Mouse (Mus musculus) adrenal gland (tissue): ENCODE data around the gene Gm20219.

Experiments
- intact Hi-C: fragments of 180-260 bp; cut with DNase I; formaldehyde crosslinking; loops from one replicate; pipeline ENCODE4 v1.15.1; 2025
- long read RNA-seq, 2 experiments: library from polyadenylated mRNA; unstranded; transcript quantifications; one replicate each; pipeline ENCODE4 v2.0.0; 2020; ENCODE audit warnings: borderline replicate concordance in 1 of 2; ENCODE audit not compliant: insufficient replicate concordance in 1 of 2

The Gm20219 gene
- long read RNA-seq, experiment 1 = 0 reads
- long read RNA-seq, experiment 2 = 0 reads

DNA sequence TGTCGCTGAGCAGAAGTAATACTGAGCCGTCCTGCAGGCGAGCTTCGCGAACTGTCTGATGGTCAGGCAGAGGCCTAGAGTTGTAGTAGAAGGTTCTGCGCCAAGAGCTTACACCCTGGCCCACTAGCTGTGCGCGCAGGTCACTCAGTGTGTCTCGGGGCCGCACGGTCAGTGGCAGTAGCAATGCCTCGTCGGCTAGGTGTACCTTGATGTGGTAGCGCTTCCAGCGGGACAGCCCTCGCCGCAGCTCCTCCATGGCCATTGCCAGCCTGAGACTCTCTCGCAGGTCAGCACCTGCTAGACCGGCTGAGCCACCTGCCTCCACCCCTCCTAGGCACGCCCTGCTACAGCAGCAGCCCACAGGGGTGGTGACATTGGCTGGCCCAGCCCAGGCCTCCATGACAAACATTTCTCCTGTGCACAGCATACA, at the start of gene Gm20219:
Gene Gm20219, minus strand, starts transcription at position 266 of the 430 bp plus-strand sequence.
- intact Hi-C loops = loop anchor here (5.0 to 10.0 kb wide), 2 partner anchors 52 to 129 kb away; no protein-coding TSS in a partner anchor

DNA sequence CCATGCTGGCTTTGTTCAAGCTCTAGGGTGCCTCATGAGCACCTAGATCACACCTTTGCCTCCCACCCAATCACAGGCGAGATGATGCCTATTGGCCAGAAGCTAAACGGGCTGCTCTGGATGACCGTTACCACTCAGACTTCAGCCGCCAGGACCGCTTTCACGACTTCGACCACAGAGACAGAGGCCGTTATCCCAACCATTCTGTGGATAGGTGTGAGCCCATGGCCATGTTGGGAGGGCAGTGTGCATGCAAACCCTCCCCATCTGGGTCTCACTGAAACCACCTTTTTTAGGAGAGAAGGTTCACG, 49.8 kb upstream of the Gm20219 start:
- intact Hi-C loops = no loop called here

DNA sequence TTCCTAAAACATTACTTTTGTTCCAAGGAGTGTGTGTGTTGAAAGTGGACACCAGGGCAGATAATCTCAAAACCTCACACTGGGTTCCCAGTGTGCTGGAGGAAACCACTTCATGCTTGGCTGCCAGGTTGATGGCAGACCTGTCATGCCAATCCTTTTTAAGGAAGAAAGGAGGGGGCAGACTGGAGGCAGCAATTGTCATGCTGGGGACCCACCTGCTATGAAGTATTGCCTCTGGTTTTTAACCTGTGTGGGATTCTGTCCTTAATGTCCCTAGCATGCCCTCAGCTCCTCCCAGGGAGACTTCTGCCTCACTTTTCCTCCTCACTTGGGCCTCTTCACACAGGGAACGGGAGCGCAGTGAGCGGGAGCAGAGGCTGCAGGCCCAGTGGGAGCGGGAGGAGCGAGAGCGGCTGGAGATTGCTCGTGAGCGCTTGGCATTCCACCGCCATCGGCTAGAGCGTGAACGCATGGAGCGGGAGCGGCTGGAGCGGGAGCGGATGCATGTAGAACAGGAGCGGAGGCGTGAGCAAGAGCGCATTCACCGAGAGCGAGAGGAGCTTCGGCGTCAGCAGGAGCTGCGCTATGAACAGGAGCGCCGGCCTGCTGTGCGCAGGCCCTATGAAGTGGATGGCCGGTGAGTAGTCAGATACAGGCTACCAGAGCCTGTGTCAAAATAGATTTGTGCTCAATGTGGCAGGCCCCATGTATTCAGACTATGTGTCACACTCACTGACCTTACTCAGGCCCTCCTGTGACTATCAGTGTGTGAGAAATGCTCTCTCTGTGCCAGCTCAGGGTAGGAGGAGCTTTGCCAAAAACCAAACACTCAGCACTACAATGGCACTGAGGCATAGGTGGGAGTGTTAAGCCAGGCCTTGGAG, 49.2 kb upstream of the Gm20219 start:
- intact Hi-C loops = no loop called here

DNA sequence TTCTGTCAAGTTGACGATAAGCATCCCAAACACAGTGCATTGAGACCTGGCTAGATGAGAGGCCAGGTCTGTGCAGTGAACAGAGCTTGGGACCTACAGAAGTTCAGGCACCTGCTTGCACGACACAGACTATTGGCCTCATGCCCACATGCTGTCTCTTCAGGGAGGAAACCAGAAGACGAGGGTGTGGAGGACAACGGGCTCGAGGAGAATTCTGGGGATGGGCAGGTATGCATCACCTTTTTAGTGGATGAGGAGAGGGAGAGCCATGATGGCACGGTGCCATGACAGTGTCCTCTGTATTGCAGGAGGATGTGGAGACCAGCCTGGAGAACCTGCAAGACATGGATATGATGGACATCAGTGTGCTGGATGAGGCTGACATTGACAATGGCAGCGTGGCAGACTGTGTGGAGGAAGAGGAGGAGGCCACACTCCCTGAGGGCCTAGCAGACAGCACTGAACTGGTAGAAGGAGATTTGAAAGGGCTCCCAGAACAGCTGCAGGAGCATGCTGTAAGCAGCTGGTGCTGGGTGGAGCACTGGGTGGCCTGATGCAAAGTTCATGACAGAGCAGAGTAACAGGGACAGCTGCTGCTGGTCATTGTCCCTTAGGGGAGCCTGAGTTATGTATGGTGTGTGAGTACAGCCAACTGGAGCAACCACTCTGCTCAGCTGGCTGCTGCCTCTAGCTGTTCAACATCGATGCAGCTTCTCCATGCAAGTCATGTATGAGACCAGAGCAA, 39.5 kb upstream of the Gm20219 start:
- intact Hi-C loops = no loop called here

DNA sequence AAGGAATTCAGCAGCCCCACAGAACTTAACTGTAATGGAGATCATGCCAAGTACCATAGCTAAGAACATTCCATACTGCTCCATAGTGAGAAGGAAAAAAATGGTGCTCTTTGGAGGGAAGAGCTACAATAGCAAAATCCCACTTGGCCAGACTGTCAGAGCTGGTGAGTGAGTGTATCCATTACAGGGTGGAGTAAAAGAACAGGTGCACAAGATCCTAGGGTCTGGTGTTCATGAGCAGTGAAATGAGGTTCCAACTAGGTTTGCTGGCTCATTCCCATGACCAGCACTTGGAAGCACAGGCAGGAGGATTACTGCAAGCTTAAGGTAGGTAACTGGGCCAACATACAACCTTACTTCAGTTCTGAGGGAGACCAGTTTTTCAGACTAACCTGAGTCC, 38.4 kb upstream of the Gm20219 start:
- intact Hi-C loops = no loop called here

DNA sequence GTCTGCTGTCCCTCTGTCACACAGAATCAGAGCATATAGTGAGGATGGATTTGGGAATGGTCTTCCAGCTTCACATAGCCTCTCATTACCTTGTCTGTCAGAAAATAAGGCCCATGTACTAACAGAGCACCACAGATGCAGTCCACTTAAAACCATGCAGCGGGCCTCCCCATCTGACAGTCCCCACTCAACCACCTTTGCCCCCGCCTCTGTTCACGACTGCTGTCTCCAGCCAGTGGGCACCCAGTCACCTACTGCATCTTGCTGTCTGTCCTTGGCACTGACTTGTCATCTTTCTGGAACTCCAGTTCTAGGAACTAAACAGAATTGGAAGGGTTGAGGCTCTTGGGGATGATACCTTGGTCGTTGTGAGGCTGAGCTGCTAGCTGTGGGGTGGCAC, 34.7 kb upstream of the Gm20219 start:
- intact Hi-C loops = no loop called here

DNA sequence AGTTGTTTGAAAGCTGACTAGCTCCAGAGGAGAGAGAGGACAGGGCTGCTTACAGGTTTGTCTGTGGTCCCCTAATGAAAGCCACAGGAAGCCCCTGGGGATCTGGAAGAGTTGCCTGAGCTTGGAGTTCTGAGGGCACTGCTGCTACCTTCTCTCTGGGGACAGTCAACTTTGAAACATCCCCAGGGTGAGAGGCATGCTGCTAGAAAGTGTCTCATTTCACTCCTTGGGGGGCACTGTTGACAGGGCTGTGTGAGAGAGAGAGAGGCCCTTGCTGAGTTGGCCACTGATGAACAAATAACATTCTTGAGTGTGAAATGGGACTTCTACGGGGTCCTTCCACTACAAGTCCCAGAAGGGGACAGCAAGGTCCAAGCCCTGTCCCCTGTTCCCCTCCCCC, 33.6 kb upstream of the Gm20219 start:
- intact Hi-C loops = no loop called here

DNA sequence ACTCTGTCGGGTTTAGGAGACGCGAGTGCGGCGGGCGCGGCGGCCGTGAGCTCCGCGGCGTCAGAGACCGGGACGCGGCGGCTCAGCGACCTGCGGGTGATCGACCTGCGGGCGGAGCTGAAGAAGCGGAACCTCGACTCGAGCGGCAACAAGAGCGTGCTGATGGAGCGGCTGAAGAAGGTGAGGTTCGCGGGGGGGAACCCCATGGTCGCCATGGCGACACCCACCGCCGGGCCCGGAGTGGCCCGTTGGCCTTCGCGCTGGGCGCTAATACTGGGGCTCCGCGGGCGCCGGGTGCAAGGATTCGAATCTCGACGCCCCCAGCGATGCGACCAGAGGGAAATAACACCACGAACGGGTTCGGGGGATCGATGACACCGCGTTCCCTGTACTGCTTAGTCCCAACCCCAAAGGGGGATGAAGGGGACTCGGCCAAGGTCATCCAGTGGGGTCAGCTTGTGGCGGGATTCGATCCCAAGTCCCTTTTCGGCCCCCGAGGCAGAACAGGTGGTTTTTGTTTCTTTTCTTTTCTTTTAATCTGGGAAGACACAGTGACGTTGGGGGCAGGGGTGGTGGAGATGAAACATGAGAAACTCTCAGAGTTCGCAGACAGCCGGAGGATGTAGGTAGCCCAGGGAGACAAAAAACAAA, 31.1 kb upstream of the Gm20219 start:
- intact Hi-C loops = no loop called here

DNA sequence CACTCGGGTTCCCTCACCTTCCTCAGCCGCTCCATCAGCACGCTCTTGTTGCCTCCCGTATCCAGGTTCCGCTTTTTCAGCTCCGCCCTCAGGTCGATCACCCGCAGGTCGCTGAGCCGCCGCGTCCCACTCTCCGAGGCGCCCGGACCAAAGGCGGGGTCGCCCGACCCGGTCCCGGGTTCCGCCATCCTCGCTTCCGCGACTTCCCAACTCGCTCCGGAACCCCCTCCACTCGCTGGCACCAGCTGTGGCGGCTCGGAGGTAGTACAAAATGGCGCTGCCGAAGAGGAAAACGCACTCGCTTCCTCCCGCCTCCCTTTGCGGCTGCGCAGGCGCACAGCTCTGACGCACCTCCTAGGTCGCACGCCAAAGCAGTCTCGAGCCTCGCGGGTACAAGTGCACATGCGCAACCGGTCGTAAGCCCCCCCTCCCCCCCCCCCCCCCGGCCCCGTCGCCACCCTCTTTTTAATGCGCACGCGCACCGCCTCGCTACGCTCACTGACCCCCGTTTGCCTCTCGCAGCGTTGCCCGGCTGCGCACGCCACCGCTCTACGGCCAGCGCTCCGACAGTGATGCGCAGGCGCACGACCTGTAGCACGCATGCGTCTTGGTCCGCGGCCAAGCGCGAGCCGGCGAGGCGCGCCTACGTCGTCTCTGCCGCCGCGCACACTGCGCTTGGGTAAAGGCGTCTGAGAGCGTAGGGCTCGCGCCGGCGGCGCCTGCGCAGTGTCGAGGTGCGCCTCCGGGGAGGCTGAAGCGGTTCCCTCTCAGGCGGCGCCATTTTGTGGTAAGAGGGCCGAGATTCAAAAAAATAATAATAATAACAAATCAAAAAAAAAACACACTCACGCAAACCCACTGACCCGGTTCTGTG, 30.3 kb upstream of the Gm20219 start, which contains the start of the genes Safb2 and Safb:
Gene Safb2, minus strand, starts transcription at position 329 of the 874 bp plus-strand sequence.
Gene Safb, plus strand, starts transcription at position 569 of the 874 bp plus-strand sequence.
- intact Hi-C loops = no loop called here

DNA sequence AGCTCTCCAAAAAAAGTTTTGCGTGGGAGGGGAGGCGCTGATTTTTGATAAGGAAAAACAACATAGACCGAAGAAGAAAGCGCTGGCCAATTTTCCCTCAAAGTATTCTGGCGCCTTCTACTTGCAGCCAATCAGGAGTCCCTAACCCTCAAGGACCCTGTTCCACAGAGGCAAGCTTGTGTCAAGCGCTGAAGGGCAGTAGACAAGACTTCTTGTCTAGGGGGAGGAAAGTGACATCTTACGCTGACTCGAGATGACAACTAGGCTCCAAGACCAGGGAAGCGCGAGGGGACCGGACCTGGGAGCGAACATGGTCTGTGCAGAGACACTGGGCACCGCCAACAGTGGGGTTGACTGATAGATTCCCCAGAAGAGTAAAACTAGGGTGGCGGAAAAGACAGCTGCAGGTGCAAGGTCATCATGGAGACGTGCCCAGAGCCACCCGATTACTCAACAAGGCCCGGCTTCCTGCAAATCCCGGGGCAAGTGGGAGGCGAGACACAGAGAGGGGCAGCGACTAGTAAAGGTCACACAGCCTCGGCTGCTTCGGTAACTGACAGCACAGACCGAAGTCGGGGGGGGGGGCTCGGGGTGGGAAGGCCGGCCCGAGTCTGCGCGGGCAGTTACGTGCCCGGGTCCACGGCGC, 29.5 kb upstream of the Gm20219 start:
- intact Hi-C loops = no loop called here

DNA sequence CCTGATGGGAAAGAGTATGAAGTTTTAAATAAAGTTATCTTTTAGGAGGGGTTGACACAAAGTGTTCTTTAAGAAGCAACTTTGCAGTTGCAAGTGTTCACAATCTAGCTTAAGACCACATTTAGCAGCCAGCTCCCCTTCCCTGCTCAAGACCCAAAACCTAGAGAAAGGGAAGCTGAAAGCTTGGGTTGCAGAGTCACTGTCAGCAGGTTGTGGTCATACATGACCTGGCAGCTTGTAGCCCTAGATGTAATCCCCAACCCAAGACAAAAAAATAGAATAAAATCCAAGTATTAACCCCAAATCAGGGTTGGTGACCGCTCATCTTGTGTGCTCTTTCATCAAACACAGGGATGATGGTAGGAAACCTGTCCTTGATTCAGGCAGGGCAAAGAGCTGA, 28.9 kb upstream of the Gm20219 start:
- intact Hi-C loops = no loop called here

DNA sequence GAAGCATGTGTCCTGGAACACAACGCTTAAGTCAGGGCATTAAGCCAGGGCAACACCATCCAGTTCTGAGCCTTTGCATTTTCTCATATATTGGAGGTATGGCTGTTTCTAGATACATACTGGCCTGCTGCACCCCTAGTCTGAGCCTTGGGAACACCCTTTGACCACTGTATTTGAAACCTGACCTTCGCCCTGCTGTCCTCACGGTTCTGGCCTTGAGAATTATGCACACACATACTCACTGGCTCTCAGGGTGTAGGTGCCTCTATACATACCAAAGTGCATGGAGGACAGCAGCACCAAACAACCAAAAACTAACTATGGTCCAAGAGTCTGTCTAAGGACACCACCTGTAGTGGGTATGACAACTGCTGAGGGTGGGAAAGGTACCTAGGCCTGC, 18.8 kb upstream of the Gm20219 start:
- intact Hi-C loops = no loop called here

DNA sequence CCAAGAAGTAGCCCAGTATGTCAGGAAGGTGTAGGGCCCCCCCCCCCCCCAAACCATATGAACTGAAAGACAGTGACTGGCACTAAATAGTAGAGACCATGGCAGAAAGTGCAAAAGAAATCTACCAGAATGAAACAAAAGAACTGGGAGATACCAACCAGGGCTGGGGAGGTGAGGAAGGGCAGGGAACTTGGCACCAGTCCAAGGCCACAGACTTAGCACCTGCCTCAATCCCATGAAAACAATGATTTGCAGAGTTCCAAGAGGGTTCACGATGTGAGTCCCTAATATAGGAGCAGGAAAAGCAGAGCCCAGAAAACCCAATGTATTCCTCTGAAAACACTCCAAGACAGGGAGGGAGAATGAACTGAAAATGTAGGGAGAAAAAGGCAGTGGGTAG, 18.0 kb upstream of the Gm20219 start:
- intact Hi-C loops = no loop called here

DNA sequence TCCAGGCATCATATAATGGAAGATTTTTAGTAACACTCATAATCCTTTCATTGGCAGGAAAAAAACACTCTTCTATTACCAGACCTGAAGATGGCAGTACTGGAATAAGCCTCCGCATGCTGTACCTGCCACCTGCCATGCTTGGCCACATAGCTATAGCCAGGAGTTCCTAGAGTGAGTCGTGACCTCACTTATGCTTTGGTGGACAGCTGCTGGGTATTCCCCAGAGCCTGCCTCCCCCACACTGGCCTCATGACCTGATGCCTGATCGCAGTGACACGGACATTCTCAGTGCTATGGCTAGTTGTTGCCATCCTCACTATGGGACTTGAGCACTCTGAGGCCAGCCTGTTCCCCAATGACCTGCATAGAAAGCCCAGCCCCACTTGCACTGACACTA, 16.1 kb upstream of the Gm20219 start:
- intact Hi-C loops = no loop called here

DNA sequence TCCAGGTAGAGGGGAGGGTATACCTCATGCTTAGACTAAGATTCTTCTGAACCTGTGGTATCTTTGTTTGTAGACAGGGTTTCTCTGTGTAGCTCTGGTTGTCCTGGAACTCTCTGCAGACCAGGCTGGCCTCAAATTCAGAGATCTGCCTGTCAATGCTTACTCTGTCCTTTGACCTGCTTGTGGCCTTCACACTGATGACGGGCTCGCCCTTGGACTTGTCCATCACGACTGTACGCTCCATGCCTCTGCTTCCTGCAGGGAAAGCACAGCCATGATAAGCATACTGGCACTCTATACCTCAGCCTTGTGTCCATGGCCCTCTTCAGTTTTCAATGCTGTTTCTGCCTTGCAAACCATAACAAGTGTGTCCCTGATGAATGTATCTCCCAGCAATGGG, 13.2 kb upstream of the Gm20219 start:
- intact Hi-C loops = no loop called here

DNA sequence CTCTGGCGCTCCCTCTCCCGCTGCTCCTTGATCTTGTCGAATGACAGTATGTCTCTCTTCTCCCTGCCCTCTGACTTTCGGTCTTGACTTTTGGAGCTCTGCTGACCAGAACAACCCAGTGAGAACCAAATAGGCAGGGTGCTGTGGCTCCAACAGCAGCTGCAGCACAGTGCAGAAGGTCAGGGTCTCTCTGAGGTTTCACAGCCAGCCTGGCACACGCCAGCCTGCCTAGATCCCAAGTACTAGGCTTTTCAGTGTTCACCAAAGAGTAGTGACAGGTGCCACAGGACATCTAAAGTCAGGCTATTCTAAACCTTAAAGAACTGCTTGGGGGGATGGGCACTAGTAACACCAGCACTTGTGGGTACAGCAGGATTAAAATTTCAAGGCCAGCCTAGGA, 12.7 kb upstream of the Gm20219 start:
- intact Hi-C loops = no loop called here

DNA sequence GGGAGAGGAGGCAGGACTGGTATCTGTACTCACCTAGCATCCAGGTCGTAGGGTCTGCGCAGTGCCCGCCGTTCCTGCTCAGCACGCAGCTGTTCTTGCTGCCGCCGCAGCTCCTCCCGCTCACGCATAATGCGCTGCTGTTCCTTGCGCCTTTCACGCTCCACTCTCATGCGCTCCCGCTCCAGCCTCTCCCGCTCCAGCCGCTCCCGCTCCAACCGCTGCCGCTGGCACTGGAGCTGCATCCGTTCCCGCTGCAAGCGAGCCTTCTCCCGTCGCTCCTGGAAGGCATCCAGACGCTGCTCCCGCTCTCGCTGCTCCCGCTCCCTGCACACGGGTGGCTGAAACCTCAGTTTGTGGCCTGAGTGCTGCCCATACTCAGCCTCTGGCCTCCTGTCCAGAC, 12.1 kb upstream of the Gm20219 start:
- intact Hi-C loops = no loop called here

DNA sequence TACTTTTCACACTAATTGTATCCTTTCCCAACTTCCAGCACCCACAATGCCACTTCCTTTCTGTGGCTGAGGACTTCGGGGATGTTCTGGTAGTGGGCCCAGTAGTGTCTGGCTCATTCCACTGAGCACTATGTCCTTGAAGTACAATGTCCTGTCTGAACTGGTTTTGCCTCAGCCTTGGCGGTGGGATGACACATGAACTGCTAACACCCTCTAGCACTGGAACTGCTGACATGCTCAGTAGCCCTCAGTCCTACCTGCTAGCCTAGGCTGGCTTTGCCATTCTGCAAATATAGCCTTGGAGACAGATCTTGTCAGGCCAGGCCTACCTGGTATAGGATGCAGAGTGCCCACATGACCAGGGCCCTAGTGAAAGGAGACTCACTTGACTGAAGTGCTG, 7.7 kb upstream of the Gm20219 start:
- intact Hi-C loops = loop anchor here (5.0 kb wide), 1 partner anchor 105 kb away; no protein-coding TSS in a partner anchor

DNA sequence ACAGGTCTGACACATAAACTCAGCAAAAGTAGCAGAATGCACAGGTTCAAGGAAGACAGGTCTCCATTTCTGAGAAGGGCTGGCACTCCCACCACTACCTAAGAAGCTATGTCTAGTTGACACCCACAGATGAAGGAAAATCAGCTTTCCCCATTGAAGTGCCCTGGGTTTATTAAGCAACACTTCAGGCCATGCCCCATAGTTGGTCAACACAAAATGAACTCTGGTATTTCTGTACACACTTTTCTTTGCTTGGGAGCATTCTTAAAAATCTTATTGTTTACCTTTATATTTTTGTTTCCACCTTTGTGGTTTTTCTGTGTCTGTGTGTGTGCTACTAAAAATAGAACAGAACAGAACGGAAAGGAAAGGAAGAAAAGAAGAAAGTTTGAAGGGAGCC, 5.9 kb upstream of the Gm20219 start:
- intact Hi-C loops = loop anchor here (5.0 kb wide), 1 partner anchor 107 kb away; no protein-coding TSS in a partner anchor

DNA sequence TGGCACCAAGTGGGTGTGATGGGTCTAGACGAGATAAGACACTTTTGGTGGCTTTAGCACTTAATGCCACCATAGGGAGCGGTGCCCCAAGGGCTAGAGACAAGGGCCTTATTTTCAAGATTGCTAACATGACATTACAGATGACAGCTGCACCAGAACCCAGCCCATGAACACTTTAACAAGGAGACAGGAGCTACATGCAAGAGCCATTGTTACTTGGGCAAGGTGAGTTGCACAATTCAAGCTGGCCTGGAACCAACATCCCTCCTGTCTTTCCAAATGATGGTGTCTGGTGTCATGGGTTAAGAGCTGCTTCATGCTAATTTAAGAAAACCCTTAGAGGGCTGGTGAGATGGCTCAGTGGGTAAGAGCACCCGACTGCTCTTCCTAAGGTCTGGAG, 5.2 kb upstream of the Gm20219 start:
- intact Hi-C loops = loop anchor here (10.0 kb wide), 1 partner anchor 135 kb away; no protein-coding TSS in a partner anchor
